Mouse (Mus musculus) hindbrain, postnatal 0 days (tissue): ENCODE results near the gene Gm10719. TPM values are rescaled to one million over a fixed set of nuclear protein-coding genes. Genes with fewer than 3 reads are reported as not detected.
"Not testable (repeated sequence)": the region's sequence is repeated elsewhere in the genome, so short reads cannot be mapped to it uniquely, and the experiment has no call there.

Source experiments
- ATAC-seq: fragments of 200-750 bp; cut with Nextera tagmentation; 2 replicates; pipeline ENCODE4 v1.8.0; 2017; ENCODE audit warnings: mild to moderate bottlenecking, moderate TSS enrichment, moderate library complexity
- DNase-seq: peaks from one replicate; pipeline ENCODE4 v3.0.0-alpha.2; 2015; ENCODE audit warnings: low spot score
- H3K27ac ChIP-seq: fragments of 300-500 bp; sonication (generic); 2 replicates; pipeline ENCODE4 v1.5.1; 2014; ENCODE audit warnings: mild to moderate bottlenecking
- H3K27me3 ChIP-seq: fragments of 300-500 bp; sonication (generic); 2 replicates; pipeline ENCODE4 v1.6.1; 2014; ENCODE audit warnings: low read length, mixed read lengths; ENCODE audit not compliant: insufficient read depth
- H3K36me3 ChIP-seq: fragments of 300-500 bp; sonication (generic); 2 replicates; pipeline ENCODE4 v1.6.1; 2014; ENCODE audit warnings: low read length, mixed read lengths; ENCODE audit not compliant: insufficient read depth
- H3K4me1 ChIP-seq: fragments of 300-500 bp; sonication (generic); 2 replicates; pipeline ENCODE4 v1.6.1; 2014; ENCODE audit warnings: antibody characterized with exemption, low read length, mixed read lengths; ENCODE audit not compliant: insufficient read depth
- H3K4me2 ChIP-seq: fragments of 300-500 bp; sonication (generic); 2 replicates; pipeline ENCODE4 v1.6.1; 2014; ENCODE audit warnings: low read depth, mild to moderate bottlenecking, low read length, moderate library complexity, mixed read lengths
- H3K4me3 ChIP-seq: fragments of 300-500 bp; sonication (generic); 2 replicates; pipeline ENCODE4 v1.5.1; 2014; ENCODE audit warnings: low read length
- H3K9ac ChIP-seq: fragments of 300-500 bp; sonication (generic); replicated peaks from 2 replicates; pipeline ENCODE4 v1.6.1; 2014; ENCODE audit warnings: mild to moderate bottlenecking, low read length, moderate library complexity, mixed read lengths
- H3K9me3 ChIP-seq: fragments of 300-500 bp; sonication (generic); 2 replicates; pipeline ENCODE4 v1.6.1; 2016; ENCODE audit warnings: low read length, mixed read lengths
- WGBS: fragments of 180-500 bp; shearing (Covaris S2); extraction: QIAGEN DNeasy Blood & Tissue Kit; methylation state at CpG from one replicate; pipeline ENCODE4 v1.1.7; 2014; 5-methylcytosine and 5-hydroxymethylcytosine counted together
- polyA plus RNA-seq: library from polyadenylated mRNA; unstranded; fragments of >200 nt; fragmentation: Nextera tagmentation; extraction: Ambion mirVana; gene quantifications from 2 replicates; pipeline ENCODE4 v1.2.1, GENCODE M21; 2015
- total RNA-seq: library from RNA; depleted of rRNA; stranded (reverse); fragments of >200 nt; gene quantifications from 2 replicates; pipeline ENCODE4 v1.2.3, GENCODE M21; 2014; rRNA removed

The Gm10719 gene
- total RNA-seq (0.83 TPM in 1 of 2 replicates, not detected in the other), polyA plus RNA-seq (0.38 TPM in 1 of 2 replicates, not detected in the other)

DNA sequence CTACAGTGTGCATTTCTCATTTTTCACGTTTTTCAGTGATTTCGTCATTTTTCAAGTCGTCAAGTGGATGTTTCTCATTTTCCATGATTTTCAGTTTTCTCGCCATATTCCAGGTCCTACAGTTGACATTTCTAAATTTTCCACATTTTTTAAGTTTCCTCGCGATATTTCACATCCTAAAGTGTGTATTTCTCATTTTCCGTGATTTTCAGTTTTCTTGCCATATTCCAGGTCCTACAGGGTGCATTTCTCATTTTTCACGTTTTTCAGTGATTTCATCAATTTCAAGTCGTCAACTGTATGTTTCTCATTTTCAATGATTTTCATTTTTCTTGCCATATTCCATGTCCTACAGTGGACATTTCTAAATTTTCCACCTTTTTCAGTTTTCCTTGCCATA lies at the start of gene Gm10719:
Gene Gm10719, plus strand, starts transcription at position 301 of the 400 bp plus-strand sequence.
- 60% methylated on average over 1 of the region's 9 CpGs for WGBS
- not testable (repeated sequence) for H3K36me3 ChIP-seq, H3K9ac ChIP-seq

DNA sequence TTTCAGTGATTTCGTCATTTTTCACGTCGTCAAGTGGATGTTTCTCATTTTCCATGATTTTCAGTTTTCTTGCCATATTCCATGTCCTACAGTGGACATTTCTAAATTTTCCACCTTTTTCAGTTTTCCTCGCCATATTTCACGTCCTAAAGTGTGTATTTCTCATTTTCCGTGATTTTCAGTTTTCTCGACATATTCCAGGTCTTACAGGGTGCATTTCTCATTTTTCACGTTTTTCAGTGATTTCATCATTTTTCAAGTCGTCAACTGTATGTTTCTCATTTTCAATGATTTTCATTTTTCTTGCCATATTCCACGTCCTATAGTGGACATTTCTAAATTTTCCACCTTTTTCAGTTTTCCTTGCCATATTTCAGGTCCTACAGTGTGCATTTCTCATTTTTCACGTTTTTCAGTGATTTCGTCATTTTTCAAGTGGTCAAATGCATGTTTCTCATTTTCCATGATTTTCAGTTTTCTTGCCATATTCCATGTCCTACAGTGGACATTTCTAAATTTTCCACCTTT lies 16.7 kb upstream of the Gm10719 start, which contains the start of gene Gm10722:
Gene Gm10722, plus strand, starts transcription at position 478 of the 528 bp plus-strand sequence.
- not testable (repeated sequence) for H3K9me3 ChIP-seq, ATAC-seq

More for the DNA sequence above, at the start of gene Gm10719:
- H3K9me3 ChIP-seq, DNase-seq, H3K4me1 ChIP-seq, H3K4me2 ChIP-seq, ATAC-seq, H3K4me3 ChIP-seq, H3K27ac ChIP-seq, H3K27me3 ChIP-seq: not testable (repeated sequence)

DNA sequence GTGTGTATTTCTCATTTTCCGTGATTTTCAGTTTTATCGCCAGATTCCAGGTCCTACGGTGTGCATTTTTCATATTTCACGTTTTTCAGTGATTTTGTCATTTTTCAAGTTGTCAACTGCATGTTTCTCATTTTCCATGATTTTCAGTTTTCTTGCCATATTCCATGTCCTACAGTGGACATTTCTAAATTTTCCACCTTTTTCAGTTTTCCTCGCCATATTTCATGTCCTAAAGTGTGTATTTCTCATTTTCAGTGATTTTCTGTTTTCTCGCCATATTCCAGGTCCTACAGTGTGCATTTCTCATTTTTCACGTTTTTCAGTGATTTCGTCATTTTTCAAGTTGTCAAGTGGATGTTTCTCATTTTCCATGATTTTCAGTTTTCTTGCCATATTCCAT lies 16.2 kb upstream of the Gm10719 start:
- not testable (repeated sequence) for H3K4me3 ChIP-seq, H3K9me3 ChIP-seq, H3K27ac ChIP-seq, H3K4me2 ChIP-seq, DNase-seq, H3K9ac ChIP-seq, H3K36me3 ChIP-seq, ATAC-seq, H3K4me1 ChIP-seq, H3K27me3 ChIP-seq
- WGBS, result 64% methylated on average over 8 of the region's 8 CpGs

More for the DNA sequence above, 16.7 kb upstream of the Gm10719 start, which contains the start of gene Gm10722:
- H3K27me3 ChIP-seq, H3K9ac ChIP-seq, H3K4me3 ChIP-seq, H3K36me3 ChIP-seq, H3K4me1 ChIP-seq, H3K4me2 ChIP-seq, H3K27ac ChIP-seq: not testable (repeated sequence)
- 71% methylated on average over 12 of the region's 12 CpGs for WGBS
- DNase-seq, result peak; percentile 46

DNA sequence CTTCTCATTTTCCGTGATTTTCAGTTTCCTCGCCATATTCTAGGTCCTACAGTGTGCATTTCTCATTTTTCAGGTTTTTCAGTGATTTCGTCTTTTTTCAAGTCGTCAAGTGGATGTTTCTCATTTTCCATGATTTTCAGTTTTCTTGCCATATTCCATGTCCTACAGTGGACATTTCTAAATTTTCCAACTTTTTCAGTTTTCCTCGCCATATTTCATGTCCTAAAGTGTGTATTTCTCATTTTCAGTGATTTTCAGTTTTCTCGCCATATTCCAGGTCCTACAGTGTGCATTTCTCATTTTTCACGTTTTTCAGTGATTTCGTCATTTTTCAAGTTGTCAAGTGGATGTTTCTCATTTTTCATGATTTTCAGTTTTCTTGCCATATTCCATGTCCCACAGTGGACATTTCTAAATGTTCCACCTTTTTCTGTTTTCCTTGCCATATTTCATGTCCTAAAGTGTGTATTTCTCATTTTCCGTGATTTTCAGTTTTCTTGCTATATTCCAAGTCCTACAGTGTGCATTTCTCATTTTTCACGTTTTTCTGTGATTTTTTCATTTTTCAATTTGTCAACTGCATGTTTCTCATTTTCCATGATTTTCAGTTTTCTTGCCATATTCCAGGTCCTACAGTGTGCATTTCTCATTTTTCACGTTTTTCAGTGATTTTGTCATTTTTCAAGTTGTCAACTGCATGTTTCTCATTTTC lies 15.1 kb upstream of the Gm10719 start:
- not testable (repeated sequence) for H3K36me3 ChIP-seq, H3K27ac ChIP-seq, H3K27me3 ChIP-seq, H3K4me3 ChIP-seq, H3K4me1 ChIP-seq, H3K9ac ChIP-seq, H3K4me2 ChIP-seq, H3K9me3 ChIP-seq
- 54% methylated on average over 8 of the region's 11 CpGs for WGBS
- peak; percentile 17 for DNase-seq
- ATAC-seq, result peak; percentile 89

DNA sequence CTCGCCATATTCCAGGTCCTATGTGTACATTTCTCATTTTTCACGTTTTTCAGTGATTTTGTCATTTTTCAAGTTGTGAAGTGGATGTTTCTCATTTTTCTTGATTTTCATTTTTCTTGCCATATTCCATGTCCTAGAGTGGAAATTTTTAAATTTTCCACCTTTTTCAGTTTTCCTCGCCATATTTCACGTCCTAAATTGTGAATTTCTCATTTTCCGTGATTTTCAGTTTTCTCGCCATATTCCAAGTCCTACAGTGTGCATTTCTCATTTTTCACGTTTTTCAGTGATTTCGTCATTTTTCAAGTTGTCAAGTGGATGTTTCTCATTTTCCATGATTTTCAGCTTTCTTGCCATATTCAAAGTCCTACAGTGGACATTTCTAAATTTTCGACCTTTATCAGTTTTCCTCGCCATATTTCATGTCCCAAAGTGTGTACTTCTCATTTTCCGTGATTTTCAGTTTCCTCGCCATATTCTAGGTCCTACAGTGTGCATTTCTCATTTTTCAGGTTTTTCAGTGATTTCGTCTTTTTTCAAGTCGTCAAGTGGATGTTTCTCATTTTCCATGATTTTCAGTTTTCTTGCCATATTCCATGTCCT lies 14.3 kb upstream of the Gm10719 start, which contains the start of gene Gm11168:
Gene Gm11168, plus strand, starts transcription at position 553 of the 603 bp plus-strand sequence.
- H3K9ac ChIP-seq, H3K27ac ChIP-seq, H3K4me2 ChIP-seq, H3K9me3 ChIP-seq, ATAC-seq, H3K36me3 ChIP-seq, H3K27me3 ChIP-seq, H3K4me1 ChIP-seq, DNase-seq, H3K4me3 ChIP-seq: not testable (repeated sequence)
- 67% methylated on average over 6 of the region's 14 CpGs for WGBS

DNA sequence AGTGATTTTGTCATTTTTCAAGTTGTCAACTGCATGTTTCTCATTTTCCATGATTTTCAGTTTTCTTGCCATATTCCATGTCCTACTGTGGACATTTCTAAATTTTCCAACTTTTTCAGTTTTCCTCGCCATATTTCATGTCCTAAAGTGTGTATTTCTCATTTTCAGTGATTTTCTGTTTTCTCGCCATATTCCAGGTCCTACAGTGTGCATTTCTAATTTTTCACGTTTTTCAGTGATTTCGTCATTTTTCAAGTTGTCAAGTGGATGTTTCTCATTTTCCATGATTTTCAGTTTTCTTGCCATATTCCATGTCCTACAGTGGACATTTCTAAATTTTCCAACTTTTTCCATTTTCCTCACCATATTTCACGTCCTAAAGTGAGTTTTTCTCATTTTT lies 11.0 kb upstream of the Gm10719 start:
- not testable (repeated sequence) for H3K27ac ChIP-seq, H3K4me2 ChIP-seq, H3K27me3 ChIP-seq, ATAC-seq, H3K9ac ChIP-seq, H3K9me3 ChIP-seq, H3K4me3 ChIP-seq, H3K36me3 ChIP-seq, H3K4me1 ChIP-seq, DNase-seq
- 87% methylated on average over 1 of the region's 5 CpGs for WGBS

DNA sequence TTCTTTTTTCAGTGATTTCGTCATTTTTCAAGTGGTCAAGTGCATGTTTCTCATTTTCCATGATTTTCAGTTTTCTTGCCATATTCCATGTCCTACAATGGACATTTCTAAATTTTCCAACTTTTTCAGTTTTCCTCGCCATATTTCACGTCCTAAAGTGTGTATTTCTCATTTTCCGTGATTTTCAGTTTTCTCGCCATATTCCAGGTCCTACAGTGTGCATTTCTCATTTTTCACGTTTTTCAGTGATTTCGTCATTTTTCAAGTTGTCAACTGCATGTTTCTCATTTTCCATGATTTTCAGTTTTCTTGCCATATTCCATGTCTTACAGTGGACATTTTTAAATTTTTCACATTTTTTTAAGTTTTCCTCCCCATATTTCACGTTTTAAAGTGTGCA lies 10.6 kb upstream of the Gm10719 start:
- DNase-seq, H3K4me2 ChIP-seq, H3K4me3 ChIP-seq, H3K36me3 ChIP-seq, H3K27ac ChIP-seq, H3K4me1 ChIP-seq, H3K27me3 ChIP-seq, H3K9me3 ChIP-seq, H3K9ac ChIP-seq: not testable (repeated sequence)
- WGBS, result 70% methylated on average over 7 of the region's 8 CpGs
- peak; percentile 81 for ATAC-seq

DNA sequence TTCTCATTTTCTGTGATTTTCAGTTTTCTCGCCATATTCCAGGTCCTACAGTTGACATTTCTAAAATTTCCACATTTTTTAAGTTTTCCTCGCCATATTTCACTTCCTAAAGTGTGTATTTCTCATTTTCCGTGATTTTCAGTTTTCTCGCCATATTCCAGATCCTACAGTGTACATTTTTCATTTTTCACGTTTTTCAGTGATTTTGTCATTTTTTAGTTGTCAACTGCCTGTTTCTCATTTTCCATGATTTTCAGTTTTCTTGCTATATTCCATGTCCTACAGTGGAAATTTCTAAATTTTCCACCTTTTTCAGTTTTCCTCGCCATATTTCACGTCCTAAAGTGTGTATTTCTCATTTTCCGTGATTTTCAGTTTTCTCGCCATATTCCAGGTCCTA lies 9.9 kb upstream of the Gm10719 start:
- ATAC-seq, result 0 out of 2 replicates have a peak, but pooled peaks have one; percentile 25
- 74% methylated on average over 7 of the region's 9 CpGs for WGBS
- H3K4me1 ChIP-seq, H3K27me3 ChIP-seq, H3K9me3 ChIP-seq, H3K9ac ChIP-seq, H3K36me3 ChIP-seq, H3K4me2 ChIP-seq, H3K4me3 ChIP-seq, H3K27ac ChIP-seq: not testable (repeated sequence)
- DNase-seq, result peak; percentile 10

DNA sequence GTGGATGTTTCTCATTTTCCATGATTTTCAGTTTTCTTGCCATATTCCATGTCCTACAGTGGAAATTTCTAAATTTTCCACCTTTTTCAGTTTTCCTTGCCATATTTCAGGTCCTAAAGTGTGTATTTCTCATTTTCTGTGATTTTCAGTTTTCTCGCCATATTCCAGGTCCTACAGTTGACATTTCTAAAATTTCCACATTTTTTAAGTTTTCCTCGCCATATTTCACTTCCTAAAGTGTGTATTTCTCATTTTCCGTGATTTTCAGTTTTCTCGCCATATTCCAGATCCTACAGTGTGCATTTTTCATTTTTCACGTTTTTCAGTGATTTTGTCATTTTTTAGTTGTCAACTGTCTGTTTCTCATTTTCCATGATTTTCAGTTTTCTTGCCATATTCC lies 7.9 kb upstream of the Gm10719 start:
- not testable (repeated sequence) for H3K27ac ChIP-seq, H3K27me3 ChIP-seq, H3K9ac ChIP-seq, DNase-seq, H3K9me3 ChIP-seq, H3K36me3 ChIP-seq, H3K4me1 ChIP-seq, H3K4me3 ChIP-seq, H3K4me2 ChIP-seq
- ATAC-seq, result peak; percentile 62; the same call in 1 of the 2 replicates
- no CpG with 5 or more reads among the region's 5 CpGs for WGBS
